Mouse (Mus musculus) stomach, embryonic 14.5 days (tissue): ENCODE data around the gene Eci2. TPM values are rescaled to one million over a fixed set of nuclear protein-coding genes. Genes with fewer than 3 reads are reported as not detected.
"Not testable (repeated sequence)": the region's sequence is repeated elsewhere in the genome, so short reads cannot be mapped to it uniquely, and the experiment has no call there.

Experiments used
- ATAC-seq: fragments of 200-750 bp; cut with Nextera tagmentation; 2 replicates; pipeline ENCODE4 v1.8.0; 2017; ENCODE audit warnings: low read depth, moderate TSS enrichment; ENCODE audit not compliant: insufficient number of reproducible peaks, insufficient read depth, low FRiP score
- H3K27ac ChIP-seq: fragments of 300-500 bp; sonication (generic); 2 replicates; pipeline ENCODE4 v1.5.1; 2014; ENCODE audit warnings: mild to moderate bottlenecking, low read length, moderate library complexity, mixed read lengths
- H3K27me3 ChIP-seq: fragments of 300-500 bp; sonication (generic); 2 replicates; pipeline ENCODE4 v1.6.1; 2014; ENCODE audit warnings: low read length, control low read depth, mixed read lengths; ENCODE audit not compliant: control insufficient read depth, insufficient read depth
- H3K36me3 ChIP-seq: fragments of 300-500 bp; sonication (generic); 2 replicates; pipeline ENCODE4 v1.6.1; 2014; ENCODE audit warnings: mild to moderate bottlenecking, control low read depth, low read length, moderate library complexity, mixed read lengths; ENCODE audit not compliant: control insufficient read depth, insufficient read depth
- H3K4me1 ChIP-seq: fragments of 300-500 bp; sonication (generic); 2 replicates; pipeline ENCODE4 v1.6.1; 2014; ENCODE audit warnings: low read length, control low read depth, mixed read lengths; ENCODE audit not compliant: control insufficient read depth, insufficient read depth
- H3K4me2 ChIP-seq: fragments of 300-500 bp; sonication (generic); replicated peaks from 2 replicates; pipeline ENCODE4 v1.6.1; 2014; ENCODE audit warnings: low read depth, low read length, control low read depth
- H3K4me3 ChIP-seq: fragments of 300-500 bp; sonication (generic); 2 replicates; pipeline ENCODE4 v1.5.1; 2014; ENCODE audit warnings: low read depth, low read length, control low read depth
- H3K9ac ChIP-seq: fragments of 300-500 bp; sonication (generic); replicated peaks from 2 replicates; pipeline ENCODE4 v1.6.1; 2014; ENCODE audit warnings: low read depth, mild to moderate bottlenecking, control low read depth, low read length, moderate library complexity, mixed read lengths
- H3K9me3 ChIP-seq: fragments of 300-500 bp; sonication (generic); 2 replicates; pipeline ENCODE4 v1.6.1; 2016; ENCODE audit warnings: low read depth, low read length, control low read depth; ENCODE audit not compliant: control insufficient read depth
- WGBS: fragments of 180-500 bp; shearing (Covaris S2); extraction: QIAGEN DNeasy Blood & Tissue Kit; methylation state at CpG from one replicate; pipeline ENCODE4 v1.1.7; 2014; 5-methylcytosine and 5-hydroxymethylcytosine counted together
- polyA plus RNA-seq: library from polyadenylated mRNA; unstranded; fragments of >200 nt; fragmentation: Nextera tagmentation; extraction: Ambion mirVana; gene quantifications from 2 replicates; pipeline ENCODE4 v1.2.1, GENCODE M21; 2014

Eci2 gene
- polyA plus RNA-seq, 1 experiment from 2014 or later: 154 TPM

DNA sequence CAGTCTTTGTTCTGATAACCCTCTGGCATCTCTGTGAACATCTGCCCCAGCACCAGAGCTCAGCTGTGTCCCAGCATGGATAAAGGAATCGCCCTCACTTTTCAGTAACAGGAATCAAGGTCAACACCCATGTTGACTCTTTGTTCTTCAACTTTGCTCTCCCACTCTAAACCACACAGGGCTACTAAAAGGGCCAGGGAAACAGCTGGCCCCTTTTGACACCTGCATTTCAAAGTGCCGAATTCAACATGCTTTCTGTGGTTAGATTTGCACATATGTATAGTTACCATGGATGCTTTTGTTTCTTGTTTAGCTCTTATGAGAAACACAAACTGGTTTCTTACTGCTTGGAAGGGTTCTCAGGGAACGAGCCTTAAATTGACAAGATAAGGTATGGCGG lies 8.8 kb upstream of the Eci2 start:
- no peak for ATAC-seq
- 71% methylated on average over 4 of the region's 4 CpGs for WGBS
- Histone ChIP-seq H3K27ac (no peak overlapping the region), H3K36me3 (no peaks in the 10 kb centered on the region), H3K4me2 (no peak overlapping the region), H3K9me3 (no peaks in the 10 kb centered on the region), H3K9ac (no peak overlapping the region), H3K27me3 (no peaks in the 10 kb centered on the region), H3K4me3 (no peak overlapping the region), H3K4me1 (no peaks in the 10 kb centered on the region)

DNA sequence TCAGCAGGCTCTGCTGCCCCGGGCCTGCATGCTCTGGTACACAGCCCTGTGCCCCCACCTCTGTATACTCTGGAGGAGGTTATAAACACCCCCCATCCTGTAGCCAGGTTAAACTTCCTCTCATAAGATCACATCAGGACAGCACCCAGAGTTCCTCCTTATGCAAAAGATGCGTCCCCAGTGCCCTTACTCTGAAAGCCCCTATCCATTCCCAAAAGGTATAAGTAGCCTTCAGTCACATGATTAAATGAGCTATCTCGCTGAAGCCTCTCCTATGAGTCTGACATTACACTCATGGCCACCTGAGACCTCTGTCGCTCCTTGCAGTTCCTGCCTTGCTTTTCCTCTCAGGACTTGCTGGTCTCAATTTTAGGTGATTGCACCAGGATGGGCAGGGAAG lies 6.7 kb upstream of the Eci2 start:
- 82% methylated on average over 4 of the region's 4 CpGs for WGBS
- Histone ChIP-seq H3K27me3 (no peaks in the 10 kb centered on the region), H3K27ac (no peak overlapping the region), H3K4me2 (no peak overlapping the region), H3K36me3 (no peaks in the 10 kb centered on the region), H3K9me3 (no peaks in the 10 kb centered on the region), H3K4me3 (no peak overlapping the region), H3K4me1 (no peaks in the 10 kb centered on the region), H3K9ac (no peak overlapping the region)
- no peak for ATAC-seq

DNA sequence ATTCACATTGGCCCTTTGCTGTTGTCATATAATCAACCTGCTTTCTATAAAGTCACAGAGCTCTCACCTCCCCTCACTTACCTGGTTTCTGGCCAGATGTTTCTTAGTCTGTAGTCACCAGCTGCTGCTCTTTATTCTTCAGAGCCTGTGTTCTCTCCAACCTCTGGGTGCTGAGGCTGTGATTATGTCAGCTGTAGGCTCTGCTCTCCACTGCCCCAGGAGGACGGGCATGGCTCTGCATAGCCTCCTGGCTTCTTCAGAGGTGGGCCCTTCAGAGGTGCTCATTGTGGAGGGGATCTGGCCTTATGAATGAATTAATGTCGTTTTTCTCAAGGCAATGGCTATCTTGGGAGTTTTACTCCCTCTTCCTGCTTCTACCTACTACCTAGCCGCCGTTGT lies 4.8 kb upstream of the Eci2 start:
- WGBS: 74% methylated on average over 4 of the region's 4 CpGs
- H3K9me3 ChIP-seq: no peaks in the 10 kb centered on the region
- H3K27me3 ChIP-seq: no peaks in the 10 kb centered on the region
- H3K9ac ChIP-seq: no peak overlapping the region
- no peak overlapping the region for H3K4me2 ChIP-seq
- H3K36me3 ChIP-seq: no peaks in the 10 kb centered on the region
- H3K27ac ChIP-seq: no peak overlapping the region
- no peak for ATAC-seq
- H3K4me3 ChIP-seq: no peak overlapping the region
- no peaks in the 10 kb centered on the region for H3K4me1 ChIP-seq

DNA sequence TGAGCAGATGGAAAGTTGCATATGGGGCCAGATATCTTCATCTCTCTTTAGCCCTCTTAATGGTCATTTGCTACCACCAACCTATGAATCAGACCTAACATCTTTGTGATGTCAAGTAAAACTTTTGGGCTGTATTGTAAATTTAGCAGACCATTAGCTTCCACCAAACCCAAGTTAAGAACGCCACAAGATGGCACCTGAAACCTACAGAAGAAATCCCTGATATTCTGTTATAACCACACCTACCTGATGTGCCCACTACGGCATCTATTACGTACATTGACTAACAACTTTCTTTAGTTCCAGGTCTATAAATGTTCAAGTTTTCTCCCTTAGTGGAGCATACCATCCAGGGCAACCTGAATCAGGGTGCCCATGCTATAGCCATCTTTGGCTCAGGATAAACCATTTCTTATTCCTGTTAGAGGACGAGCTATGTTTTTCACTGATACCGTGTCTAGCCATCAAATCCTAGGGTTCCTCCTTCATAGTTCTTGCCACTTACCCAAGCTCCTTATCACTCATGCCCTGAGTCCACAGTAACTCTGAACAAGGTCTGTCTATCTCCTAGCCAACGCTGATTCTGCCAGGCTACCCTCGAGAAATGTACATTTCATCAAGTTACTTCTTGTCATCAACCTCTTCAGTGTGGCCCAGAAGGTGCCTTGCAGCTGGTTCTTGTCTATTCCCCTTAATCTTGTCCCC lies 4.2 kb upstream of the Eci2 start:
- Histone ChIP-seq H3K4me1 (no peaks in the 10 kb centered on the region), H3K9ac (no peak overlapping the region), H3K36me3 (no peaks in the 10 kb centered on the region), H3K4me3 (no peak overlapping the region), H3K4me2 (no peak overlapping the region), H3K9me3 (no peaks in the 10 kb centered on the region), H3K27me3 (no peaks in the 10 kb centered on the region), H3K27ac (no peak overlapping the region)
- ATAC-seq: no peak
- 84% methylated on average over 7 of the region's 7 CpGs for WGBS

DNA sequence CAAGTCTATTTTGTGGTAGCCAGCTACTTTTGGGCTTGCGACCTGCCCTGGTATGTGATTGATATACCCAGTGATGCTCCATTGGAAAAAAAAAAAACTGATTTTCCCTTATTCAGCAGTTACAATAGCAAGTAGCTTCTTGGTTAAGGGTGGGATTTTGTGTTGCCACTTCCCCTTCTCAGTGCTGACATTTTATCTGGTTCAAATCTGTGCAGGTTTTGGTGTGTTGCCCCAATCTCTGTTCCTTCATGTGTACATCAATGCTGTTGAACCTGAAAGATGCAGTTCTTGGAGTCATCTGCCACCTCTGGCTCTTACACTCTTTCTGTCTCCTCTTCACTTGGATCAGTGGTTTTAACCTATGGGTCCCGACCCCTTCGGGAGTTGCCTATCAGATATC lies 1.5 kb upstream of the Eci2 start:
- no peak for ATAC-seq

DNA sequence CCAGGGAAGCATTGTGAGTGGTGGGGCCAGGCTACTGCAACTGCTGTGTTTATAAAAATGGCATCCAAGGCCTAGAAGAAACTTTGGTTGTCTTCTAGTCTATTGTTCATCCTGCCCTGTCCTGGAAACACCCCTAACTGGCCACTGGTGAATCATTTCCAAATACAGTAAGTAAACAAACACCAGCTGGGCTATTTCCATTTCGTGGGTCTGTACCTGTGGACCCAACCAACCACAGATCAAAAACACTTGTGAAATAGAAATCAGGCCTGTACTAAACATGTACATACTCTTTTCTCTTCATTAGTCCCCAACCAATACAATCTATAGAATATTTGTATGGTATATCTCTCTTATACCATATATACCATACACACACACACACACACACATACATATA lies 3.5 kb downstream of the Eci2 start:
- 41% methylated on average over 1 of the region's 1 CpGs for whole genome bisulfite sequencing
- H3K9me3 ChIP-seq, H3K4me2 ChIP-seq, H3K27ac ChIP-seq, ATAC-seq, H3K9ac ChIP-seq, H3K4me1 ChIP-seq, H3K36me3 ChIP-seq, H3K4me3 ChIP-seq, H3K27me3 ChIP-seq: not testable (repeated sequence)

More for the DNA sequence above, 1.5 kb upstream of the Eci2 start:
- 89% methylated on average over 3 of the region's 3 CpGs for WGBS
- H3K9ac ChIP-seq: no peak overlapping the region
- no peaks in the 10 kb centered on the region for H3K9me3 ChIP-seq
- no peak overlapping the region for H3K4me2 ChIP-seq
- H3K36me3 ChIP-seq: no peaks in the 10 kb centered on the region
- H3K4me3 ChIP-seq: no peak overlapping the region
- no peaks in the 10 kb centered on the region for H3K4me1 ChIP-seq
- H3K27me3 ChIP-seq: no peaks in the 10 kb centered on the region
- no peak overlapping the region for H3K27ac ChIP-seq

DNA sequence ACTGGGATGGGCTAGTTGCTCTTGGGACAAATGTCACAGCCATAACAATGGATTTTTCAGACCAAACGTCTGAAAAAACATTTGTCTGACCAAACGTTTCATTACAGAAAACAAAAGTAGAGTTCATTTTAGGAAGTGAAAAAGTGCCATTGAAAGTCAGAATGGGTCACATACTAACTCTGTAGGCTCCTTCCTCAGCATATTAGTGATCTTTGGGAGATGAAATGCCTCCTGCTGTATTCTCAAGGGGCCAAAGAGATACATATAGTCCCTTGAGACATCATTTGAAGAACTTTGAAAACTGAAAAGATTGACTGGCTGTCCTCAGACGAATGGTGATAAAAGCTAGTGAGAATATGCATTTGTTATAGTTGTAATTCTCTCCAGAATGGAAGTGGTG lies 6.5 kb downstream of the Eci2 start:
- no peaks in the 10 kb centered on the region for H3K9me3 ChIP-seq
- H3K4me2 ChIP-seq: no peak overlapping the region
- H3K9ac ChIP-seq: no peak overlapping the region
- no peak for ATAC-seq
- no peak overlapping the region for H3K4me3 ChIP-seq
- WGBS: 74% methylated on average over 3 of the region's 3 CpGs
- no peaks in the 10 kb centered on the region for H3K27me3 ChIP-seq
- H3K4me1 ChIP-seq: no peaks in the 10 kb centered on the region
- no peak overlapping the region for H3K27ac ChIP-seq
- no peaks in the 10 kb centered on the region for H3K36me3 ChIP-seq

DNA sequence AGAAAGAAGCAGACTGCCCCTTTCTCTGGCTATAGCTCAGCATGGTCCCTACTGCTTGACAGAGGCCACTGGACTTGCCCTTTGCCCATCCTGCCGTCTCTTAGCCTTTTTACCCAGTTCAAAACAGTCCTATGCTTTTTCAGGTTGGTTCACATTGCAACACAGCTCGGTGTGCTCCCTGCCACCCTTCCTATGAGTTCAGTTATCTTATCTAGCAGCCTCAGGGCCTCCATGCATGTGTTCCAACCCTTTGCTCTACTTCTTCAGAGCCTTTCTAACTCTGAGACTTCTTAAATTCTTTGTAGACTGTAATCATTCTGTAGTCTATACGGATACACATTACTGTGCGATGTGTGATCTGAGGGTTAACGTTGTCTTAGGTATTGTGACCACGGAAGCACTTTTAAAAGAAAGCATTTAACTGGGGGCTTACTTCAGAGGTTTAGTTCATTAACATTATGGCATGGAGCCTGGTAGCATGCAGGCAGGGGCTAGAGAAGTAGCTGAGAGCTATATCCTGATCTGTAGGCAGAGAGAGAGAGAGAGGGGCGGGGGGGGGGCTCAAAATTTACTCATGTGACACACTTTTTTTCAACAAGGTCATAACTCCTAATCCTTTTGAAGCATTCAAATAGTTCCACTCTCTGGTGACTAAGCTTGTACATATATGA lies 7.9 kb downstream of the Eci2 start:
- Histone ChIP-seq H3K9ac (no peak overlapping the region), H3K4me2 (no peak overlapping the region), H3K4me1 (no peaks in the 10 kb centered on the region), H3K27me3 (no peaks in the 10 kb centered on the region), H3K27ac (no peak overlapping the region), H3K36me3 (no peaks in the 10 kb centered on the region), H3K9me3 (peaks cover 1% of the 10 kb centered on the region; the same call in 1 of the 2 replicates), H3K4me3 (no peak overlapping the region)
- WGBS: 78% methylated on average over 7 of the region's 7 CpGs
- no peak for ATAC-seq

DNA sequence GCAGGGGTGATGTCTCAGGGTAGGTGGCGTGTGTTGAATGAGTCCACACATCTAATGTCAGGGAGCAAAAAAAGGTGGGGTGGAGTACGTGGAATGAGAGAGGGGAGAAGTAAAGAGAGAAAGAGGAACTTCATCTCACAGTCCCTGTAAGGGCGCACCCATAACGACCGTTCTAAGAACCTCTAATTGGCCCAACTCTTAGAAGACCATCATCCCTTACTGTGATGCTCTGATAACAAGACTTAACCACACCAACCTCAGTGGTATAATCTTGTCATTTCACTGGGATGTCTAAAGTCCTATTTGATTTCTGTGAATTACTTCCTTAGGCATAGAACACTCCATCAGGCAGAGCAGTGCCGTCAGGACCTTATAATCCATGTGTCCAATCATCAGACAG lies 9.5 kb downstream of the Eci2 start:
- Histone ChIP-seq H3K9me3 (peaks cover 3% of the 10 kb centered on the region; the same call in 1 of the 2 replicates), H3K36me3 (no peaks in the 10 kb centered on the region), H3K4me1 (no peaks in the 10 kb centered on the region), H3K27me3 (no peaks in the 10 kb centered on the region), H3K27ac (no peak overlapping the region), H3K9ac (no peak overlapping the region), H3K4me2 (no peak overlapping the region), H3K4me3 (no peak overlapping the region)
- WGBS: 84% methylated on average over 6 of the region's 6 CpGs
- no peak for ATAC-seq
